ENCODE assay signal across 12 mouse cellular contexts in genomic region chr12:8829661-8830040, GRCm38 (mm10). TPM values are rescaled to one million over a fixed set of nuclear protein-coding genes. Genes with fewer than 3 reads are reported as not detected.
A peak's percentile ranks its signal among the peaks of the same experiment; 100 is the strongest.
DNase-seq lines count a peak whose midpoint lies in the region; ATAC-seq lines count a peak whose summit lies in the region.
"Had no signal": no experiment of that assay in that cellular context is flagged by ENCODE, and none has a peak within 500 bp of the region (broad histone marks: within the 10 kb centered on the region; RNA-seq: fewer than 3 reads in every experiment).

No protein-coding gene starts in this region.

- peak; percentile 78 for ATAC-seq in common myeloid progenitor, adult 5-6 weeks (replicated peaks; ENCODE audit: low read depth, poor library complexity, severe bottlenecking)
- ATAC-seq in megakaryocyte, adult 5-6 weeks (ENCODE audit: poor library complexity, severe bottlenecking): peak; percentile 77

- peak; percentile 56 for DNase-seq in adrenal gland, adult 2 months
- DNase-seq in adrenal gland, adult 18-20 months (ENCODE audit: low spot score in 2 of 2): no peak
- DNase-seq in 3T3-L1 (ENCODE audit: low read depth, low spot score): peak; percentile 71
- DNase-seq in thymus, postnatal 36 days: no peak
- no peak for DNase-seq in layer of hippocampus, adult 11-12 months (ENCODE audit: low spot score)
- DNase-seq in heart, adult 8-10 months (ENCODE audit: low spot score): no peak
- DNase-seq: kidney, adult 11 months; kidney, postnatal 25 days; midbrain, embryonic 14.5 days; thymus, postnatal 14 days had no signal

RNA-seq across cellular contexts. Expression of gene Sdc1, which starts 58.5 kb away (rescaled TPM):
- total RNA-seq in adrenal gland, adult 2 months (2021): 10 to 100 TPM; 14.0 to 20.9 TPM
- polyA plus RNA-seq in adrenal gland, adult 2 months (2012; rRNA removed): 16.4 and 18.0 TPM in 2 replicates
- 10 to 100 TPM in 1 of 2 experiments, 1 to 10 TPM in 1; 7.6 to 15.9 TPM for total RNA-seq in adrenal gland, adult 18-20 months (2021)
- 1.9 and 5.4 TPM in 2 replicates for total RNA-seq in common myeloid progenitor, adult 5-6 weeks (2017)
- 0.55 and 0.83 TPM in 2 replicates for total RNA-seq in megakaryocyte, adult 5-6 weeks (2015)
- 0.77 and 1.2 TPM in 2 replicates for total RNA-seq in megakaryocyte, adult 5-6 weeks (2017)
- 1 to 10 TPM; 5.8 to 8.6 (median 7.3) TPM for total RNA-seq in heart, adult 8-10 months (2022)

Comparison
In these comparisons a context has a peak if more than half of its experiments do, and no peak if none do; other contexts are left out.
1. DNase-seq: peak in adrenal gland, adult 2 months (single experiment) and 3T3-L1 (single experiment); none in adrenal gland, adult 18-20 months (0 of 2), thymus, postnatal 36 days (0 of 2), layer of hippocampus, adult 11-12 months (single experiment) and heart, adult 8-10 months (single experiment).